Comparison of ENCODE assay signal across 29 mouse cellular contexts in the genomic region with DNA sequence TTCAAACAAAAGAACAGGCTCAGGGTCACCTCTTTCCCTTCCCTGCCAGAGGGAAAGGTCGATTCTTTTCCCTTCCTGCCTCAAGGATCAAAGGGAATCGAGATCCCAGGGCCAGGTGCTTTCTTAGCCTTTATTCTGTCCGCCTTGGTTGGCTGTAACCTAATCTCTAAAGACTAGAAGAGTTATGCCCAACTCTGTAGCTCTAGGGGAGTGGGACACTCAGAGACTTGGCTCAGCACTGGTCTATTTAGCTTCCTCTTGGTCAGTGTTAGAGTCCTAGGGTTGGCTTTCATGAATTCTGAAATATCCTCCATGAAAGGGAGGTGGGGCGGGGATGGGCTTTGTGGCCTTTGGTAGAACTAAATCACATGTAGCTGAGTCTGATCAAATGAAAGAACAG. TPM values are rescaled to one million over a fixed set of nuclear protein-coding genes. Genes with fewer than 3 reads are reported as not detected.
DNase-seq lines count a peak whose midpoint lies in the region; ATAC-seq and TF ChIP-seq lines count a peak whose summit lies in the region.
"Had no signal": no experiment of that assay in that cellular context is flagged by ENCODE, and none has a peak within 500 bp of the region (broad histone marks: within the 10 kb centered on the region; RNA-seq: fewer than 3 reads in every experiment).

No protein-coding gene starts in this region.

- no peak overlapping the region for H3K4me2 ChIP-seq in hindbrain, embryonic 14.5 days (replicated peaks)
- H3K4me2 ChIP-seq in midbrain, postnatal 0 days (ENCODE audit: low read depth, low read length, poor library complexity, severe bottlenecking) = no peak overlapping the region
- no peak overlapping the region for H3K4me2 ChIP-seq in midbrain, embryonic 11.5 days
- H3K4me2 ChIP-seq: forebrain, embryonic 15.5 days; heart, embryonic 11.5 days; intestine, embryonic 15.5 days; liver, embryonic 13.5 days; stomach, embryonic 15.5 days had no signal

- no peaks in the 10 kb centered on the region for H3K36me3 ChIP-seq in hindbrain, embryonic 14.5 days (replicated peaks; ENCODE audit: control insufficient read depth, insufficient read depth)
- H3K36me3 ChIP-seq in hindbrain, embryonic 10.5 days = no peaks in the 10 kb centered on the region
- no peaks in the 10 kb centered on the region for H3K36me3 ChIP-seq in midbrain, postnatal 0 days (ENCODE audit: insufficient read depth, low read length)
- no peaks in the 10 kb centered on the region for H3K36me3 ChIP-seq in midbrain, embryonic 11.5 days (ENCODE audit: control insufficient read depth, insufficient read depth, low read length)
- H3K36me3 ChIP-seq: forebrain, embryonic 15.5 days; intestine, embryonic 15.5 days; liver, embryonic 13.5 days; neural tube, embryonic 13.5 days; stomach, embryonic 15.5 days had no signal

- 0 out of 2 replicates have a peak overlapping the region, but pooled peaks have one; percentile 87 for H3K27ac ChIP-seq in hindbrain, embryonic 14.5 days
- H3K27ac ChIP-seq in hindbrain, embryonic 10.5 days = no peak overlapping the region
- H3K27ac ChIP-seq in layer of hippocampus, adult 2 months = peak overlapping the region; percentile 82
- H3K27ac ChIP-seq in midbrain, postnatal 0 days (ENCODE audit: low read depth, low read length) = peak overlapping the region; percentile 78; the same call in 1 of the 2 replicates
- H3K27ac ChIP-seq in midbrain, embryonic 11.5 days (ENCODE audit: low read depth, low read length) = no peak overlapping the region
- 0 out of 2 replicates have a peak overlapping the region, but pooled peaks have one; percentile 58 for H3K27ac ChIP-seq in olfactory bulb, adult 2 months (ENCODE audit: insufficient read depth, low read depth, low read length)
- H3K27ac ChIP-seq: intestine, embryonic 15.5 days; liver, embryonic 13.5 days; stomach, embryonic 15.5 days had no signal

- H3K27me3 ChIP-seq in hindbrain, embryonic 14.5 days (ENCODE audit: control insufficient read depth, insufficient read depth, low read length) = no peaks in the 10 kb centered on the region
- no peaks in the 10 kb centered on the region for H3K27me3 ChIP-seq in hindbrain, embryonic 10.5 days (ENCODE audit: insufficient read depth, poor library complexity, severe bottlenecking)
- no peaks in the 10 kb centered on the region for H3K27me3 ChIP-seq in midbrain, postnatal 0 days (ENCODE audit: insufficient read depth, low read length)
- no peaks in the 10 kb centered on the region for H3K27me3 ChIP-seq in midbrain, embryonic 11.5 days (ENCODE audit: control insufficient read depth, insufficient read depth, low read length)
- H3K27me3 ChIP-seq: forebrain, embryonic 15.5 days; intestine, embryonic 15.5 days; liver, embryonic 13.5 days; neural tube, embryonic 13.5 days; stomach, embryonic 15.5 days had no signal

- TF ChIP-seq POLR2A in olfactory bulb, adult 2 months (IDR thresholded peaks at IDR 0.05; ENCODE audit: insufficient read depth, low read depth, low read length) = no peak

- no peak for TF ChIP-seq CTCF in layer of hippocampus, adult 2 months (conservative IDR thresholded peaks at IDR 0.05)
- no peak for TF ChIP-seq CTCF in midbrain, postnatal 0 days (IDR thresholded peaks at IDR 0.05)
- no peak for TF ChIP-seq CTCF in olfactory bulb, adult 2 months (IDR thresholded peaks at IDR 0.05; ENCODE audit: insufficient read depth, low read depth, low read length)

- DNase-seq in hindbrain, embryonic 14.5 days (ENCODE audit: low spot score) = no peak
- DNase-seq in hindbrain, embryonic 10.5 days (ENCODE audit: low spot score) = no peak
- no peak for DNase-seq in layer of hippocampus, adult 2 months (ENCODE audit: low spot score in 2 of 2)
- no peak for DNase-seq in layer of hippocampus, postnatal 36 days
- DNase-seq in midbrain, postnatal 0 days (ENCODE audit: low spot score) = no peak
- DNase-seq in midbrain, embryonic 11.5 days (ENCODE audit: low spot score, missing footprints) = no peak
- DNase-seq: adrenal gland, postnatal 10 days; B cell, adult 2 months; cerebellum, adult 8-10 months; cerebellum, postnatal 36 days; embryo, embryonic 11 days; gastrocnemius, postnatal 14 days; heart, adult 11 months; kidney, adult 9 months; liver, embryonic 13.5 days; lung, adult 2 months; lung, postnatal 36 days; right cerebral cortex, postnatal 4 days; thymus, adult 2 months; thymus, postnatal 4 days had no signal

- 61% methylated on average over 4 of the region's 4 CpGs for WGBS in hindbrain, embryonic 14.5 days
- WGBS in hindbrain, embryonic 10.5 days = 53% methylated on average over 4 of the region's 4 CpGs
- WGBS in midbrain, postnatal 0 days = 41% methylated on average over 4 of the region's 4 CpGs
- WGBS in midbrain, embryonic 11.5 days = 38% methylated on average over 4 of the region's 4 CpGs
- 59% methylated on average over 4 of the region's 4 CpGs for WGBS in olfactory bulb, adult 2 months

- no peak for ATAC-seq in hindbrain, embryonic 14.5 days (ENCODE audit: low FRiP score)
- ATAC-seq in midbrain, postnatal 0 days (ENCODE audit: low FRiP score) = no peak
- no peak for ATAC-seq in midbrain, embryonic 11.5 days (ENCODE audit: low FRiP score)
- ATAC-seq: forebrain, embryonic 15.5 days; intestine, embryonic 15.5 days had no signal

- H3K9ac ChIP-seq in hindbrain, embryonic 14.5 days = no peak overlapping the region
- H3K9ac ChIP-seq in midbrain, postnatal 0 days (replicated peaks; ENCODE audit: low read length, poor library complexity, severe bottlenecking) = no peak overlapping the region
- H3K9ac ChIP-seq in midbrain, embryonic 11.5 days (ENCODE audit: low read length) = no peak overlapping the region
- H3K9ac ChIP-seq: forebrain, embryonic 15.5 days; intestine, embryonic 15.5 days; liver, embryonic 13.5 days; neural tube, embryonic 13.5 days; stomach, embryonic 15.5 days had no signal

- peaks cover 25% of the 10 kb centered on the region for H3K4me1 ChIP-seq in hindbrain, embryonic 14.5 days (replicated peaks; ENCODE audit: control insufficient read depth, insufficient read depth, low read length)
- peaks cover 15% of the 10 kb centered on the region; the same call in 1 of the 2 replicates for H3K4me1 ChIP-seq in hindbrain, embryonic 10.5 days (replicated peaks)
- peaks cover 18% of the 10 kb centered on the region for H3K4me1 ChIP-seq in midbrain, postnatal 0 days (ENCODE audit: insufficient read depth, low read length)
- H3K4me1 ChIP-seq in midbrain, embryonic 11.5 days (ENCODE audit: control insufficient read depth, insufficient read depth, low read length) = peaks cover 11% of the 10 kb centered on the region
- H3K4me1 ChIP-seq in olfactory bulb, adult 2 months (ENCODE audit: control insufficient read depth, insufficient read depth, low read length) = peaks cover 13% of the 10 kb centered on the region
- H3K4me1 ChIP-seq: intestine, embryonic 15.5 days; liver, embryonic 13.5 days; megakaryocyte, embryonic 14.5 days; stomach, embryonic 15.5 days had no signal

- H3K4me3 ChIP-seq in hindbrain, embryonic 14.5 days (replicated peaks; ENCODE audit: low read length) = no peak overlapping the region
- no peak overlapping the region for H3K4me3 ChIP-seq in hindbrain, embryonic 10.5 days
- no peak overlapping the region for H3K4me3 ChIP-seq in layer of hippocampus, adult 2 months
- H3K4me3 ChIP-seq in midbrain, postnatal 0 days (ENCODE audit: low read depth, low read length) = no peak overlapping the region
- H3K4me3 ChIP-seq in midbrain, embryonic 11.5 days (ENCODE audit: low read depth, low read length) = no peak overlapping the region
- no peak overlapping the region for H3K4me3 ChIP-seq in olfactory bulb, adult 2 months (ENCODE audit: insufficient read depth, low read depth, low read length)
- H3K4me3 ChIP-seq: forebrain, embryonic 15.5 days; intestine, embryonic 15.5 days; liver, embryonic 13.5 days; megakaryocyte, embryonic 14.5 days; neural tube, embryonic 13.5 days; stomach, embryonic 15.5 days had no signal

- H3K9me3 ChIP-seq in hindbrain, embryonic 14.5 days (ENCODE audit: control insufficient read depth, low read length) = no peaks in the 10 kb centered on the region
- no peaks in the 10 kb centered on the region for H3K9me3 ChIP-seq in hindbrain, embryonic 10.5 days
- H3K9me3 ChIP-seq in midbrain, postnatal 0 days (ENCODE audit: low read length) = no peaks in the 10 kb centered on the region
- H3K9me3 ChIP-seq in midbrain, embryonic 11.5 days (ENCODE audit: control insufficient read depth, low read length) = no peaks in the 10 kb centered on the region
- H3K9me3 ChIP-seq: forebrain, embryonic 15.5 days; intestine, embryonic 15.5 days; liver, embryonic 13.5 days; megakaryocyte, embryonic 14.5 days; neural tube, embryonic 13.5 days; stomach, embryonic 15.5 days had no signal

RNA-seq across cellular contexts. Expression of a gene that starts 11.6 kb away (rescaled TPM):
- 1.9 and 2.0 TPM in 2 replicates for polyA plus RNA-seq in hindbrain, embryonic 14.5 days (2014; fragmentation: Nextera tagmentation; extraction: Ambion mirVana)
- polyA plus RNA-seq in hindbrain, embryonic 10.5 days (2016; fragmentation: Nextera tagmentation; extraction: Ambion mirVana) = 0.07 and 0.09 TPM in 2 replicates
- total RNA-seq in layer of hippocampus, adult 2 months (2021) = 10 to 100 TPM; 89.7 to 94.9 TPM
- total RNA-seq in layer of hippocampus, postnatal 36 days (2021) = 10 to 100 TPM; 91.3 to 91.6 TPM
- 17.6 and 17.7 TPM in 2 replicates for total RNA-seq in midbrain, postnatal 0 days (2014; rRNA removed)
- polyA plus RNA-seq in midbrain, postnatal 0 days (2015; fragmentation: Nextera tagmentation; extraction: Ambion mirVana) = 1.4 and 1.7 TPM in 2 replicates
- 0.18 and 0.28 TPM in 2 replicates for polyA plus RNA-seq in midbrain, embryonic 11.5 days (2014; fragmentation: Nextera tagmentation; extraction: Ambion mirVana)
- polyA plus RNA-seq in olfactory bulb, adult 2 months (2012; ENCODE audit: insufficient read depth, insufficient read length, low replicate concordance, missing spikeins) = 46.9 and 149 TPM in 2 replicates
- total RNA-seq: hematopoietic stem cell, adult 5-6 weeks; MEL had no signal

Comparison
In these comparisons a context has a peak if more than half of its experiments do, and no peak if none do; other contexts are left out.
1. H3K27ac ChIP-seq: peak in hindbrain, embryonic 14.5 days (single experiment), layer of hippocampus, adult 2 months (single experiment), midbrain, postnatal 0 days (single experiment) and olfactory bulb, adult 2 months (single experiment); none in hindbrain, embryonic 10.5 days (single experiment) and midbrain, embryonic 11.5 days (single experiment).
2. RNA of a gene that starts 11.6 kb away (polyA plus RNA-seq): 46.9 to 149 TPM in olfactory bulb, adult 2 months; 1.9 to 2.0 TPM in hindbrain, embryonic 14.5 days, 1.4 to 1.7 TPM in midbrain, postnatal 0 days, 0.18 to 0.28 TPM in midbrain, embryonic 11.5 days and 0.07 to 0.09 TPM in hindbrain, embryonic 10.5 days; every median in the first group is over 10 times any median in the second.